Mouse (Mus musculus) hindbrain, embryonic 10.5 days (tissue): ENCODE data around the gene 1110008P14Rik. TPM values are rescaled to one million over a fixed set of nuclear protein-coding genes. Genes with fewer than 3 reads are reported as not detected.
A peak's percentile ranks its signal among the peaks of the same experiment; 100 is the strongest.

Experiments used
- DNase-seq: peaks from one replicate; pipeline ENCODE4 v3.0.0-alpha.2; 2017; ENCODE audit warnings: low spot score
- H3K27ac ChIP-seq: fragments of 300-500 bp; sonication (generic); 2 replicates; pipeline ENCODE4 v1.5.1; 2016; ENCODE audit warnings: mild to moderate bottlenecking, moderate library complexity
- H3K27me3 ChIP-seq: fragments of 300-500 bp; sonication (generic); 2 replicates; pipeline ENCODE4 v1.6.1; 2016; ENCODE audit warnings: mild to moderate bottlenecking; ENCODE audit not compliant: poor library complexity, insufficient read depth, severe bottlenecking
- H3K36me3 ChIP-seq: fragments of 300-500 bp; sonication (generic); 2 replicates; pipeline ENCODE4 v1.6.1; 2016; ENCODE audit warnings: mild to moderate bottlenecking, moderate library complexity
- H3K4me1 ChIP-seq: fragments of 300-500 bp; sonication (generic); replicated peaks from 2 replicates; pipeline ENCODE4 v1.6.1; 2016; ENCODE audit warnings: mild to moderate bottlenecking
- H3K4me3 ChIP-seq: fragments of 300-500 bp; sonication (generic); 2 replicates; pipeline ENCODE4 v1.5.1; 2016; ENCODE audit warnings: mild to moderate bottlenecking, moderate library complexity
- H3K9me3 ChIP-seq: fragments of 300-500 bp; sonication (generic); 2 replicates; pipeline ENCODE4 v1.6.1; 2016; ENCODE audit warnings: mild to moderate bottlenecking, moderate library complexity
- WGBS: fragments of 180-500 bp; shearing (Covaris S2); methylation state at CpG from one replicate; pipeline ENCODE4 v1.1.7; 2016; 5-methylcytosine and 5-hydroxymethylcytosine counted together
- polyA plus RNA-seq: library from polyadenylated mRNA; unstranded; fragments of >200 nt; fragmentation: Nextera tagmentation; extraction: Ambion mirVana; gene quantifications from 2 replicates; pipeline ENCODE4 v1.2.1, GENCODE M21; 2016

1110008P14Rik gene
- polyA plus RNA-seq, 1 experiment from 2014 or later = 66.7 TPM

DNA sequence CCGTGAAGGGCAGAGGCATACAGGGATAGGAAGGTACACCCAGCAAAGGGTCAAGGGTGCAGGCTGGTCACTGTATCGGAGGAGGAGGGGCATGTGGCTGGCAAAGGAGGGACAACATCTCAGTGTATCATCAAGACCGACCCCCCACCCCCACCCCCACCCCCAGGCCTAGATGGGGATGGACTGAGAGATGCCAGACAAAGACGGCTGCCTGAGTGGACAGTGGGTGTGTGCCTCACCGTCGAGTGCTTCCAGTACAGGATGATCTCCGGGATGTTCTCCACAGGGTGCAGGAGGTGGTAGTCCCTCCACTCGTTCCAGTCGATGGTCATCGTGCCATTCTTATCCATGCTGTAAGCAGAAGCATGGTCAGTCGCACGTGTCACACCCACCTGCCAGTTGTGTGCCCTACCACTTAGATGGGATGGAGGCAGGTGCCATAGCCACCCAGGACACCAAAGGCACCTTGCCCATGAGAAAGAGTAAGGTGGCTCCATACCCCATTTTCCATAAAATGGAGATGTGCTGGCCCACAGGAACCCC is 38.4 kb upstream of the 1110008P14Rik start:
- DNase-seq = no peak
- H3K4me1 ChIP-seq = peaks cover 27% of the 10 kb centered on the region
- no peaks in the 10 kb centered on the region for H3K9me3 ChIP-seq
- peaks cover 66% of the 10 kb centered on the region for H3K36me3 ChIP-seq
- no peak overlapping the region for H3K27ac ChIP-seq
- WGBS = 89% methylated on average over 12 of the region's 12 CpGs
- H3K27me3 ChIP-seq = no peaks in the 10 kb centered on the region
- H3K4me3 ChIP-seq = no peak overlapping the region

- no peak overlapping the region for H3K27ac ChIP-seq
- DNase-seq = no peak
These were observed 37.6 kb upstream of the 1110008P14Rik start for GRCm38 (mm10) chr2:32419359-32419758.

DNA sequence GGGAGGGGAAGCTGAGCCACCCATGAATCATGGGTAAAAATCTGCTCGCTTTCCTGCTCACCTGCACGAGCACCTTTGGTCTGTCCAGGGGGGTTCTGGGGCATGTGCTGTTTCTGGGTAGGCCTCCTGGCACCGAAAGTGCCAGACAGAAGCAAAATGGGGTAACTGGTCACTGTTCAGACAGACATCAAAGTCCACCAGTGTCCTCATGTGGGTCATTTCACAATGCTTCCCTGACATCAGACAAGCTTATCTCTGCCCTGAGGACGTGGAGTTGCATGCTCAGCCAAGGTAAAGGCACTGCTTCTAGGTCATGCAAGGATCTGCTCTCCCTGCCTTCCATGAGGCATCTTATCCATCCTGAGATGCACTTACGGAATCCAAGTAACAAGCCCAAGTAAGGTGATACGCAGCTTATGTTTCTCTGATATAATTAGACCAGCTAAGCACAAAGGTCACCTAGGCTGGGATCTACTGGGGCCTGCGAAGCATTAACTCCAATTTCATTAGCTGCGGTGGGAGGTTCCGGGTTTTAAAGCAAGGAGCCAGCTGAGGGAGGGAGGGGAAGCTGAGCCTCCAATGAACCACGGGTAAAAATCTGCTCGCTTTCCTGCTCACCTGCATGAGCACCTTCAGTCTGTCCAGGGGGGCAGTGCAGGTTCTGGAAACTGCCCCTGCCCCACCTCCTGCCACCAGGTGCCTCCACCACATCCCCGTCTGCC is 36.9 kb upstream of the 1110008P14Rik start:
- no peak for DNase-seq
- Histone ChIP-seq H3K27me3 (no peaks in the 10 kb centered on the region), H3K27ac (no peak overlapping the region), H3K4me3 (no peak overlapping the region), H3K4me1 (peaks cover 11% of the 10 kb centered on the region), H3K9me3 (no peaks in the 10 kb centered on the region), H3K36me3 (peaks cover 82% of the 10 kb centered on the region)
- 90% methylated on average over 12 of the region's 12 CpGs for WGBS

More at GRCm38 (mm10) chr2:32419359-32419758, 37.6 kb upstream of the 1110008P14Rik start:
- Histone ChIP-seq H3K4me3 (no peak overlapping the region), H3K4me1 (peaks cover 19% of the 10 kb centered on the region), H3K27me3 (no peaks in the 10 kb centered on the region), H3K36me3 (peaks cover 74% of the 10 kb centered on the region), H3K9me3 (no peaks in the 10 kb centered on the region)
- 97% methylated on average over 3 of the region's 3 CpGs for WGBS

DNA sequence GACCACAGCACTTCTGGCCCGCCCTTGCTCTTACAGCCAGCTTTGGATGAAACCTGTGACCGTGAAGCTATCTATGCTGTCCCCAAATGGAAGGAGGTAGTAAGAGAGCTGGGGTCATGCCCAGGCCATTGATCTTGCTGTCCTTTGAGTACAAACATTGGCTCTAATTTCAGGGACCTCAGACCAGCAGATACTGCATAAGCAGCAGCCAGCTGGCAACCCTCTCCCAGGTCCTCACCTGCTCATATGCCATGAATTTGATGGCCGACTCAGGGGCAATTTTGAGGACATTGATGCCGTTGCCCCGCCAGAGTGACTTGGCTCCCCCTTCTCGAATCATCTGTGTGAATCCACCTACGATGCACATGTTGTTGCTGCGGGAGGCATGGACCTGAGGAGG is 35.7 kb upstream of the 1110008P14Rik start:
- WGBS = 95% methylated on average over 8 of the region's 8 CpGs
- DNase-seq = no peak
- Histone ChIP-seq H3K27ac (no peak overlapping the region), H3K9me3 (no peaks in the 10 kb centered on the region), H3K4me1 (no peaks in the 10 kb centered on the region), H3K4me3 (no peak overlapping the region), H3K27me3 (no peaks in the 10 kb centered on the region), H3K36me3 (peaks cover 82% of the 10 kb centered on the region)

- H3K27ac ChIP-seq = no peak overlapping the region
- DNase-seq = no peak
- WGBS = 87% methylated on average over 2 of the region's 2 CpGs
These were observed 34.8 kb upstream of the 1110008P14Rik start for GRCm38 (mm10) chr2:32416556-32416955.

DNA sequence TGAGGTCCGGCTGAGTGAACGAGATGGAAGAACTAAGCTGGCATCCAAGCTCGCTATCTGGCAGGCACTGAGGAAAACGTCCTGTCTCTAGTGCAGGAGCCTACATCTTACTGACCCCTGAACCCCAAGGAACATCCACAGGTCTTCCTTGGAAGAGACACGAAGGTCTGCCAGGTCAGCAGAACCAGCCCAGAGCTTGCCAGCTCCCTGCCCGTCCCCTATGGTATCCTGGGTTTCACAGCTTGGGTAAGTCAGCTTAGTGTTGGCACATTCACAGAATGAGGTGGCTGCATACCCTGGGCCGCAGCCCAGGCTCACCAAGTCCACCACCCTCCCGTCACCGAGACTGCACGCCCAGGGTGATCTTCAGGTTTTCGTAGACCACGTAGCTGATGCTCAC is 34.1 kb upstream of the 1110008P14Rik start:
- no peaks in the 10 kb centered on the region for H3K9me3 ChIP-seq
- no peak overlapping the region for H3K4me3 ChIP-seq
- 96% methylated on average over 12 of the region's 12 CpGs for WGBS
- peaks cover 73% of the 10 kb centered on the region for H3K36me3 ChIP-seq
- DNase-seq = no peak
- no peak overlapping the region for H3K27ac ChIP-seq
- H3K4me1 ChIP-seq = no peaks in the 10 kb centered on the region
- H3K27me3 ChIP-seq = no peaks in the 10 kb centered on the region

More at GRCm38 (mm10) chr2:32416556-32416955, 34.8 kb upstream of the 1110008P14Rik start:
- Histone ChIP-seq H3K27me3 (no peaks in the 10 kb centered on the region), H3K4me1 (no peaks in the 10 kb centered on the region), H3K36me3 (peaks cover 80% of the 10 kb centered on the region), H3K4me3 (no peak overlapping the region), H3K9me3 (no peaks in the 10 kb centered on the region)

DNA sequence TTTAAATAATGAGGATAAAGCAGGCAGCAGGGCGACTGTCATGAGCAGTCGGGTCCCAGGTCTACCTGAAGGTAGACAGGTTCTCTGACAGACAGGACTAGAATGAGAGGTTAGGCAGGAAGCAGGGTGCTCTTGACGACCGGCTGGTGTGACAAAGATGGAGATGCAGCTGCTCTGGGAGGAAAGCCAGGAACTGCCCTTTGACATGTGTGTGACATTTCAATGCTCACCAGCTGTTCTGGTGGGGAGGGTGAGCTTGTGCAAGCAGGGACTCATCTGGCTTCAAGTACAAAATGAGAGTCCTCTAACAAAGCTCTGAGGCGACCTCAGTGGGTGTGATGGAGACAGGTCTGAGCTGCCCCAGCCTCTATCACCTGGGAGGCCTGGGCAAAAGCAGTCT is 32.2 kb upstream of the 1110008P14Rik start:
- H3K4me3 ChIP-seq = no peak overlapping the region
- H3K36me3 ChIP-seq = peaks cover 54% of the 10 kb centered on the region
- no peaks in the 10 kb centered on the region for H3K9me3 ChIP-seq
- peaks cover 5% of the 10 kb centered on the region; the same call in 1 of the 2 replicates for H3K4me1 ChIP-seq
- no peaks in the 10 kb centered on the region for H3K27me3 ChIP-seq
- 68% methylated on average over 5 of the region's 5 CpGs for WGBS
- DNase-seq = no peak
- H3K27ac ChIP-seq = no peak overlapping the region

- no peak overlapping the region for H3K4me3 ChIP-seq
- H3K4me1 ChIP-seq = peaks cover 12% of the 10 kb centered on the region; the same call in 1 of the 2 replicates
- 92% methylated on average over 6 of the region's 6 CpGs for WGBS
- H3K27me3 ChIP-seq = no peaks in the 10 kb centered on the region
- H3K9me3 ChIP-seq = no peaks in the 10 kb centered on the region
- no peak overlapping the region for H3K27ac ChIP-seq
- peaks cover 44% of the 10 kb centered on the region for H3K36me3 ChIP-seq
- no peak for DNase-seq
These were observed 31.2 kb upstream of the 1110008P14Rik start for GRCm38 (mm10) chr2:32412742-32413531.

GRCm38 (mm10) chr2:32411407-32411806 is 29.7 kb upstream of the 1110008P14Rik start:
- WGBS = 88% methylated on average over 7 of the region's 7 CpGs
- Histone ChIP-seq H3K36me3 (peaks cover 29% of the 10 kb centered on the region), H3K4me3 (no peak overlapping the region), H3K27ac (no peak overlapping the region), H3K4me1 (peaks cover 12% of the 10 kb centered on the region; the same call in 1 of the 2 replicates), H3K27me3 (no peaks in the 10 kb centered on the region), H3K9me3 (no peaks in the 10 kb centered on the region)
- DNase-seq = no peak

GRCm38 (mm10) chr2:32408429-32409424 is 27.0 kb upstream of the 1110008P14Rik start:
- DNase-seq = peak; percentile 41
- H3K4me1 ChIP-seq = peaks cover 12% of the 10 kb centered on the region; the same call in 1 of the 2 replicates
- WGBS = 69% methylated on average over 25 of the region's 25 CpGs
- H3K4me3 ChIP-seq = no peak overlapping the region
- H3K36me3 ChIP-seq = peaks cover 2% of the 10 kb centered on the region
- H3K27me3 ChIP-seq = no peaks in the 10 kb centered on the region
- H3K27ac ChIP-seq = peak overlapping the region; percentile 69
- no peaks in the 10 kb centered on the region for H3K9me3 ChIP-seq

- 83% methylated on average over 7 of the region's 7 CpGs for WGBS
- H3K27me3 ChIP-seq = no peaks in the 10 kb centered on the region
- H3K4me1 ChIP-seq = peaks cover 12% of the 10 kb centered on the region; the same call in 1 of the 2 replicates
- peak overlapping the region; percentile 23; the same call in 1 of the 2 replicates for H3K27ac ChIP-seq
- peaks cover 7% of the 10 kb centered on the region for H3K36me3 ChIP-seq
- DNase-seq = no peak
- no peaks in the 10 kb centered on the region for H3K9me3 ChIP-seq
- no peak overlapping the region for H3K4me3 ChIP-seq
These were observed 25.5 kb upstream of the 1110008P14Rik start for GRCm38 (mm10) chr2:32407144-32407824.
